Mouse (Mus musculus) embryonic fibroblast, embryonic 13.5 days (primary cell): ENCODE measurements at regions not wholly inside any gene's neighbourhood (a gene's known extent, or its start where the extent isn't known, plus 50 kb on each side); places are given as distances from the start of the nearest gene placed in this dataset.

ENCODE experiments used
- H3K27ac ChIP-seq: 2 replicates; pipeline ENCODE4 v1.5.1; 2012; ENCODE audit warnings: low read length, control low read depth, inconsistent platforms; ENCODE audit not compliant: insufficient read depth
- H3K4me1 ChIP-seq: 2 replicates; pipeline ENCODE4 v1.6.1; 2011; ENCODE audit warnings: low read length; ENCODE audit not compliant: control insufficient read depth, insufficient read depth
- H3K4me3 ChIP-seq: 2 replicates; pipeline ENCODE4 v1.5.1; 2011; ENCODE audit warnings: mild to moderate bottlenecking, control low read depth, low read length; ENCODE audit not compliant: insufficient read depth
- CTCF ChIP-seq: IDR thresholded peaks from 2 replicates; pipeline ENCODE4 v1.5.1; 2011; ENCODE audit warnings: mild to moderate bottlenecking, control low read depth, low read length, moderate library complexity, borderline replicate concordance; ENCODE audit not compliant: insufficient read depth
- POLR2A ChIP-seq: IDR thresholded peaks from 2 replicates; pipeline ENCODE4 v1.6.1; 2011; ENCODE audit warnings: low read depth, mild to moderate bottlenecking, control low read depth, low read length, moderate library complexity

DNA sequence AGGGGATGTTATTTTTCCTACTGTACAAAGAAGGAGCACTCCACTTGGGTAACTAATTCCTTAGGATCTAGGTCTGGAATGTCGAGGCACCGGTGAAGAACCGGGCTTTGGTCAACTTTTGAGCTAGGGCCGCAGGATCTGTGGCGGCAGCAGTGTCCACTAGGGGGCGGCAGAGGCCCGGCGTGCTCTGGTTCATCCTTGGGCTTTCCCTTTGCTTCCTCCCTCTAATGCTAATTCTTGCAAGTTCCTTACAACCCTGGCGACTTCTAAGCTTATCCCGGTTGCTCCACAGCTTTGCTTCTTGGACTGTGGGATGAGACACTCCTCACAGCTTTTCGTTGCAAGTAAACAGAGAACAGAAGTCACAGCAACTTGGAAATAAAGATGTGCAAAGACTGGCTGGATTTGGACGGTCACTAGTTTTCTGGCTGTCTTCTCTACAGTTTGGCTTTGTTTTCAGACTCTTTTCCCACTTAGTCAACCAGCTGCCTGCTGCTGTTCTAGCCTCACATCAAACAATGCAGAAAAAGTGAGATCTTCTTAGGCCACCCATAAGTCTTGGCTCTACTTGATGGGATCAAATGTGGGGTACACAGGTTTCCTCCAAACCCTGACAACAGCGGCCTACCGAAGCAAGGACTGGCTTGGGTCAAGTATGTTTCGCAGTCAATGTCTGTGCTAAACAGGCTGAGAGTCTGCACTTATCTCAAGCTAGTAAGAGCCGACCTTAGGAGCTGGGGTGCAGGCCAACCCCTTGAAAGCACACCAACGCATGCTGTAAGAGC, 51.2 kb upstream of the Tmem72 start:
- H3K4me1 ChIP-seq = no peaks in the 10 kb centered on the region
- H3K4me3 ChIP-seq = no peak overlapping the region
- no peak overlapping the region for H3K27ac ChIP-seq
- no peak for TF ChIP-seq POLR2A
- peak; percentile 75 for TF ChIP-seq CTCF

DNA sequence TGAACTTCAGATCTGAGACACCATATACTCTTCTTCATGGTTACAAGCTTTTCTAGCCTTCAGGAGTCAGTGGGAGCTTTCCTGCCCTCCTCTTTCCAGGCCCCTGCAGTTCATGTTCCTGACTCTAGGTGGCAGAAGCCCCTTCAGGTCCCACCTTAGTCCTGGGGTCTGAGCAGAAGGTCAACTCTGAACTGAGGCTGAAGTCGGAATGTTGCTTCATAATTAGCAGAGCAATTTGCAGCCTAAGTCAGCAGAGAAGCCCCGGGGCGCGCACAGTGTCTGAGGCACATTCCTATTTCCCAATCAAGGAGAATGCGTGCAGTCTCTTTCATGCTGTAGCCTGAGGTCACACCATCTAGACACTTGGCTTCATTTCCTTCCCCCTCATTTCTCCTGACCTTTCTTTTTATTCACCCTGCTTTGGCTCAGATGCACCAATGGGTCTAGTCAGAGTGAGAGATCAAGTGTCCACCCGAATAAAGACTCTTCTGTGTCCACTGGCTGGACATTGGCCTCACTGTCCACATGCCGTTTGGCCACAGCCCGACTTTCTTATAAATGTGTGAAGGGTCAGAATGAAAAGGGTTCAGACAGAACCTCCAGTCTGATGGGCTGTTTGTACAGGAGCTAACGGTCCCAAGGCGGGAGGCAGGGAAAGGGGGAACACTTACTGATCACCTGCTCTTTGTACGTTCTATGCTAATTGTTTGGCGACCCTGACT, 58.4 kb upstream of the Tmem72 start:
- no peak overlapping the region for H3K4me3 ChIP-seq
- TF ChIP-seq CTCF (peak; percentile 20; the same call in 1 of the 2 replicates), POLR2A (no peak)
- no peak overlapping the region for H3K27ac ChIP-seq
- peaks cover 3% of the 10 kb centered on the region; the same call in 1 of the 2 replicates for H3K4me1 ChIP-seq

DNA sequence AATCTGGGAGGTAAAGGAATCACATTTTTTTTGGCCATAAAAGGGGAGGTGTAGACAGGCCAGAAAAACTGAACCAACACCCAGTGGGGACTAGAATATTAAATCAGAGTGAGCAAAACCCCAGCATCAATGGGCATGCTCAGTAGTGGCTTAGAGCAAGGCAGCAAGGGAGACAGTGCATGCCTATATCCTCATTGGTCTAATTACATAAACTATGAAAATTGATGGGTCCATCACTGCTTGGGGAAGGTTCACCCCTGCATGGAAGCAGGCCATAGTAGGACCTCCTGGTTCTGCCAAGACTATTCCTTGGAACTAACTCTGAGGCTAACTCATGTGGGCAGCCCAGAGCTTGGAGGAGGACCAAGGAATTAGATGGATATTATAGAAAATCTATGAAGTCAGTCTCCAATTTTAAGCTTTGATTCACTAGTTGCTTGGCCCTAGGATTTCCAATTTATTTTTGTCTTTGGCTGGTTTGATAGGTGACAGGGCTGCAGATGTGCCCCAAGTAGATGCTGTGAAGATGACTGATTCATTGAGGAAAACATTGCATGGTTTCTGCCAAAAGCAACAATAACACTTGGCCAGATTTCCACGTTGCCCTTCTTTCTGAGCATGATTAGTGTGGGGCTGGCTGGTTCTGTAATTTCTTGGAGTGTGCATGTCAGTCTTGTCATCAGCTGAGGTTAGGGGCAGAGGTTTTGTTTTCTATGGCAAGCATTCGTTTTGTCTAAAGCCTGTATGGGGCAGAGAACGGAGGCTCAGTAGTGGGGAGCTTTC, 70.0 kb upstream of the Tmem72 start:
- TF ChIP-seq POLR2A = no peak
- TF ChIP-seq CTCF = no peak
- H3K4me1 ChIP-seq = no peaks in the 10 kb centered on the region
- H3K4me3 ChIP-seq = no peak overlapping the region
- H3K27ac ChIP-seq = peak overlapping the region; percentile 26; the same call in 1 of the 2 replicates

DNA sequence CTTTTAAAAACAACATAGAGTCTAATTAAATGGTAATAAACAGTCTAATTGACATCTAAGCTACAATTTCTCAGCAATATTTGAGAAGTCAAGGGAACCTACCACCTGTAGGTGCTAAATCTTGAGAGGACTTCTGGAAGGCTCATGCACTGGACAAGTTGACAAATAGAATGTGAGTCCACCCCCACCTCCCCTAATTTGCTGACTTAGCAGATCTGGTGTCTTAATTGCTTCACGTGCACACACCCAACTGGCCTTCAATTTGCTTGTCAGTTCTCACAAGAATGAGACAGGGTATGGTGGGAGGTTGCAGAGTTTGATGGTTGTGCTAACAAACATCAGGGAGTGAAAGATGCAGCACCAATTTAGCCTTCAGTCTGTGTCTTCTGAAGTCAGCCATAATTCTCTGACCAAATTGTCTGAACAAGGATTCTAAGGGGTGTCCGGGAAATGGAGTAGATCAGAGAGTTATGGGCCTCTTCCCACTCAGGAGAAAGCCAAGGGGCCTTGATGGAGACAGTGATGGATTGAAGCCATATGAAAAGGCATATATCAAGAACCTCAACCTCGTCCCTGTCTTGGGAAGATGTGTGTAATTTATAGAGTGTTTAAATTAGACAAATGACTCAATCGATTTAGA, 76.7 kb upstream of the Tmem72 start:
- H3K4me1 ChIP-seq = no peaks in the 10 kb centered on the region; the same call in 1 of the 2 replicates
- no peak overlapping the region for H3K27ac ChIP-seq
- H3K4me3 ChIP-seq = no peak overlapping the region
- TF ChIP-seq POLR2A (no peak), CTCF (no peak)

DNA sequence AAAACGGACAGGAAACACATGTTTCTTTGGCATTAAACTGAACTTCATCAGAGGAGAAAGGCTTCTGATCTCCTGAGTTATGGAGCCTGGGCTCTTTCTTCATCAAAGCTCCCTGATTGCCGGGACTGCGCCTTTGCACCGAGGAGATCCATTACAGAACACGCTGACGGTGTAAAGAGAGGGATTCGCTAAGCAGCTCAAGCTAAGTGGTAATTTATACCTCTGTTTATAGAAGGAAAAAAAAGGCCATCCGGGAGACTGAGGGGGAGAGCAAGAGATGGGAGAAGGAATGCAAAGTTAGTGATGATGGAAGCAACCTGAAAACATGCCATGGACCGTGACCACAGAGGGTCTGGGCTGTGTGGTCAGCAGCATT, 77.2 kb upstream of the Tmem72 start:
- no peak overlapping the region for H3K27ac ChIP-seq
- H3K4me3 ChIP-seq = no peak overlapping the region
- TF ChIP-seq CTCF (no peak), POLR2A (no peak)
- no peaks in the 10 kb centered on the region; the same call in 1 of the 2 replicates for H3K4me1 ChIP-seq

DNA sequence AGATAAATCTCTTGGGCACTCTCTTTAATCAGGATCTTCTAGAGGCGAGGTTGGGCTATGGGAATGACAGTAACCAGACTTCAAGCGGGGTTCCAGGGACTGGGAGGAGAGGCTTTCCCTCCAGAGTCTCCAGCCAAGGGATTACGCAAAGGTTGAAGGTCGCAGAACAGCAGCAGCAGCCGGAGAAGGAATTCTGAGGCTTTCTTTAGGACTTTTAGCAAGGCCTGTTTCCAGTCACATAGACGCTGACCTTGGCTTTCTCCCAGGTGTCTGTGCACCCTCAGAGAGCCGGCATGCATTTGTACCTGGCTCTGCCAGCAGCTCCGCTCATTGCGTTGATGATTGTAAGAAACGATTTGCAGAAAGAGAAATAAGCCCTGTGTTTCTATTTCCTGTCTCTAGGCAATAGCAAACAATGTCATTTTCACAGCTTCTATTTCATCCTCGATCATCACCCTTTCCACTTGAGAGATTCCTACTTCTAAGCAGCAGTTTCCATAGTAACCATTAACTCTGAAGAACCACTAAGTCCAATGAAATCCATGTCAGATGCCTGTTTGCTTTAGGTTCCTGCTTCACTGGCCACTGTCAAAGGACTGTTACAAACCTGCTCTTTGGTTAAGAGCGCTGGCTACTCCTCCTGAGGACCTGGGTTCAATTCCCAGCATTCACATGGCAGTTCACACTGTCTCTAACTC, 104.7 kb upstream of the Tmem72 start:
- Histone ChIP-seq H3K27ac (no peak overlapping the region), H3K4me1 (no peaks in the 10 kb centered on the region), H3K4me3 (no peak overlapping the region)
- TF ChIP-seq POLR2A (no peak), CTCF (no peak)

DNA sequence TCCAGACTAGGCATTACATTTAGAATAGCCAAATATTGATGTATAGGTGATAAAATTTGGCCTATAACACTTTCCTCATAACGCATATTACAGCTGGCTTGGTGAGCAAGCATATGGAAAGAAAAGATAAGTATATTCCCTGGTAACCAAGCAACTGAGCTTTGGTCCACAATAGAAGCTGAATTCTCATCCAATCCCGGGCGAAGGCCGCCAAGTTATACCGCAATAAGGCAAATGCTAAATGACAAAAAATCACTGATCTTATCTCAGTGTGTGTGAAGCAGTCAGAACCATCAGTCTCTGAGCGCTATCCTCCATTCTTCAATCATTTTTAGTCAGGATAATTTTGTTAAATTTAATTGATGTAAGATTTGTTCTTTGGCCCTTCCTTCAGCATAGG, 105.9 kb upstream of the Tmem72 start:
- H3K4me1 ChIP-seq = no peaks in the 10 kb centered on the region
- no peak overlapping the region for H3K27ac ChIP-seq
- no peak for TF ChIP-seq CTCF
- TF ChIP-seq POLR2A = no peak
- H3K4me3 ChIP-seq = no peak overlapping the region

DNA sequence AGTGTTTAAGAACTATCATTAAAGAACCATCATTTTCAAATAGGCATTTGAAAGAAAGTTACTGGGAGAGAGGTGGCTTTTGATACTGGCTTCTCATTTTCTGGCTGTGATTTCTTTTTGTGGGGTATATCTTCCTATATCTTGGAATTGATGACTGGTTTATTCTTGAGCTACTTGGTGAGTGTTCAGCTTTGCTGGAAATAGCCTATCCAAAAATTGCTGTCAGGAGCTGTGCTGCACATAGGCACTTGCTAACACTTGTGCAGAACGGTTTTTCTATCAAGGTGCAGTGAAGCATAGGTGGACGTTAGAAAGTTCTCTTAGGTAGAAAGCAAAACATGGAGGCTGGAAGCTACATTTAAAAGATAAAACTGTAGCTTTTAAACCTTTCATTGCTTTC, 108.9 kb upstream of the Tmem72 start:
- no peak overlapping the region for H3K27ac ChIP-seq
- no peak overlapping the region for H3K4me3 ChIP-seq
- no peak for TF ChIP-seq CTCF
- no peak for TF ChIP-seq POLR2A
- H3K4me1 ChIP-seq = no peaks in the 10 kb centered on the region

DNA sequence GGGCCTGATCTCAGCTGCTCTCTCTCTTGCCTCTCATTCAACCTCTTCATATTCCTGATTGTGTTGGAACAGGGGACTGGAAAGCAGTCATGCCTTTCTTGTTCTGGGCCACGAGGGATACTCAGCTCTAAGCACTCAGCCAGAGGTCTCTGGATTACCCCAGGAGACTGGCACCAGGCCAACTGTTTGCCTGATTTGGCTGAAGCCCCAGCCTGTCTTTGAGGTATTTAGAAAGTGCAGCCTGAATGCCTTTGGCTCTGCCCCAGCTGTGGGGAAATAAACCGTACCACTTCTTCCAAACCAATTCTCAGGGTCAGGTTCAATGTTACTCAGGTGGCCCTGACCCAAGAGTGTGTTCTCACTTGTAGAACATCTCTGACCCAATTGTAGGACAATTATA, 112.6 kb upstream of the Tmem72 start:
- Histone ChIP-seq H3K27ac (no peak overlapping the region), H3K4me1 (no peaks in the 10 kb centered on the region), H3K4me3 (no peak overlapping the region)
- no peak for TF ChIP-seq CTCF
- TF ChIP-seq POLR2A = no peak
